Mouse (Mus musculus) hindbrain, embryonic 13.5 days (tissue): ENCODE data around the gene Tmem185a. TPM values are rescaled to one million over a fixed set of nuclear protein-coding genes. Genes with fewer than 3 reads are reported as not detected.
A peak's percentile ranks its signal among the peaks of the same experiment; 100 is the strongest.
"Not testable (repeated sequence)": the region's sequence is repeated elsewhere in the genome, so short reads cannot be mapped to it uniquely, and the experiment has no call there.

ENCODE experiments used
- ATAC-seq: fragments of 200-750 bp; cut with Nextera tagmentation; 2 replicates; pipeline ENCODE4 v1.8.0; 2017; ENCODE audit warnings: moderate TSS enrichment; ENCODE audit not compliant: low FRiP score
- H3K27ac ChIP-seq: fragments of 300-500 bp; sonication (generic); 2 replicates; pipeline ENCODE4 v1.5.1; 2015; ENCODE audit warnings: inconsistent platforms, mild to moderate bottlenecking, moderate library complexity
- H3K27me3 ChIP-seq: fragments of 300-500 bp; sonication (generic); 2 replicates; pipeline ENCODE4 v1.6.1; 2015; ENCODE audit warnings: mild to moderate bottlenecking, inconsistent platforms
- H3K36me3 ChIP-seq: fragments of 300-500 bp; sonication (generic); 2 replicates; pipeline ENCODE4 v1.6.1; 2015; ENCODE audit warnings: mild to moderate bottlenecking, inconsistent platforms
- H3K4me1 ChIP-seq: fragments of 300-500 bp; sonication (generic); replicated peaks from 2 replicates; pipeline ENCODE4 v1.6.1; 2015; ENCODE audit warnings: inconsistent platforms
- H3K4me2 ChIP-seq: fragments of 300-500 bp; sonication (generic); 2 replicates; pipeline ENCODE4 v1.6.1; 2015; ENCODE audit warnings: inconsistent platforms, mild to moderate bottlenecking, moderate library complexity
- H3K4me3 ChIP-seq: fragments of 300-500 bp; sonication (generic); 2 replicates; pipeline ENCODE4 v1.5.1; 2015; ENCODE audit warnings: mild to moderate bottlenecking, inconsistent platforms
- H3K9ac ChIP-seq: fragments of 300-500 bp; sonication (generic); 2 replicates; pipeline ENCODE4 v1.6.1; 2015; ENCODE audit warnings: mild to moderate bottlenecking, inconsistent platforms
- H3K9me3 ChIP-seq: fragments of 300-500 bp; sonication (generic); 2 replicates; pipeline ENCODE4 v1.6.1; 2016; ENCODE audit warnings: inconsistent platforms
- WGBS: fragments of 180-500 bp; shearing (Covaris S2); methylation state at CpG from one replicate; pipeline ENCODE4 v1.1.7; 2015; 5-methylcytosine and 5-hydroxymethylcytosine counted together
- polyA plus RNA-seq: library from polyadenylated mRNA; unstranded; fragments of >200 nt; fragmentation: Nextera tagmentation; extraction: Ambion mirVana; gene quantifications from 2 replicates; pipeline ENCODE4 v1.2.1, GENCODE M21; 2015

Gene Tmem185a
- 47.3 and 49.2 TPM in 2 replicates for polyA plus RNA-seq

DNA sequence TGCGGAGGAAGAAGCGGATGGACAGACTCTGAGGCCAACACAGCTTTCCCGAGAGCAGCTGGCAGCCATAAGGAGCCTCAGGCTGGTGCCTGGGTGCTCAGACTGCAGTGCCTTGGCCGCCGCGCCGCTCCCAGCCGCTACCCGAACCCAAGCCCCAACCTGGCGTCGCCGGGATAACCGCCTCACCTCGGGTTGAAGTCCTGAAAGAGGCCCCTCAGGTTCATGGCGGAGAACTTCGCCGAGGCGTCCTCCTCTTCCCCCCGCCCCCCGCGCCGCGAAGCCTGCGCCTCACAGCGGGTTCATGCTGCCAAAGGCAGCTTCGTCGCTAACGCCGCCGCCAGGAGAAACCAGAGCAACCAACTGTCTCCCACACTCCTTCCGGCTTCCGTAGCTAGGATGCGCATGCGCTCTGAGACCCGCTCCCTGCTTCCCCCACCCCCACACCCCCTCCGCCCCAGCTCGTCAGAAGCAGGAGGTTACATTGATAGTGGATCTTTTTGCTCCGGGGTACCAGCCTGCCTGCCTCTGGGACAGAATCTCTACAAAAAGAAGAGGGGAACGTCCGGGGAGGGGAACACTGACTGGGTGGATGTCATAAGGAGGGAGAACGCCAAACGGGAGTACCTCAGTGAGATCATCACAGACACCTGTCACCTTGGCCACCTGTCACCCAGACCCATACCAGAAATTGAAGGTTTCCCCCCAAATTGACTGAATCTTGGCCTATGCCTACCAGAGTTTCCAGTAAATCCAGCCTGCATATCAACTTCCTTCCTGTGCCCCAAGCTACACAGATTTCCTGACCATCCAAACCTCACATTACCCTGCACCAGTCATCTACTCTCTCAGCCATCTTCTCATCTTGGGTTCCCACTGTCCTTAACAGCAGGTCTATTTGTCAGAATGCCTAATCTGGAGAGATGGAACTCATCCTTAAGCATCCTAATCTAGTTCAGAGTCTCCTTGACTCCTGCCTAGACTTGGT, at the start of gene Tmem185a:
Gene Tmem185a (minus strand): TSS at position 389 of the 985 bp plus-strand sequence.
- WGBS: 22% methylated on average over 39 of the region's 42 CpGs
- Histone ChIP-seq H3K4me2 (peak within 1 kb of the TSS; percentile 58), H3K4me3 (peak within 1 kb of the TSS; percentile 54), H3K9me3 (no peaks in the 10 kb centered on the region), H3K27ac (peak within 1 kb of the TSS; percentile 86), H3K27me3 (no peaks in the 10 kb centered on the region), H3K9ac (peak within 1 kb of the TSS; percentile 74), H3K36me3 (no peaks in the 10 kb centered on the region), H3K4me1 (peaks cover 20% of the 10 kb centered on the region)
- peak; percentile 94 for ATAC-seq

DNA sequence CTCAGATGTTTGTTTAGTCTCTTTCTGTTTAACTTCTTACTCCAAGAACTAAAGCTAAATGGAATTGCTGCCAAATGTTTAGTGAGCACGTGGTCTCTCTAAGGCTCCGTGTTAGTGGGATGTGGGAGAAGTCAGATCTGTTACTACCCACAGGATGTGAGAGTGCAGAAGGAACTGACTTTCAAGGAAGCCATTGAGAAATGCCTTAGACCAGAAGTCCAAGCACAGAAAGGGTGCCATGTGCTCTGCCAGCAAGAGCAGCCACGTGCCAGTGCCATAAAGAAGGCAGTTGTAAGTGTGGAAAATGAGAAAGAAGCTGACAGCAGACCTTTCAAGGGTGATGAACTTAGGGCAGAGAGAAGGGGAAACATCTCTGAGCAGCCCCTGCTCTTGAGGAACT, 37.4 kb upstream of the Tmem185a start:
- H3K4me2 ChIP-seq, H3K9ac ChIP-seq, H3K27ac ChIP-seq, H3K27me3 ChIP-seq, H3K4me3 ChIP-seq, H3K9me3 ChIP-seq, H3K4me1 ChIP-seq, ATAC-seq, H3K36me3 ChIP-seq: not testable (repeated sequence)
- WGBS: 92% methylated on average over 3 of the region's 3 CpGs

DNA sequence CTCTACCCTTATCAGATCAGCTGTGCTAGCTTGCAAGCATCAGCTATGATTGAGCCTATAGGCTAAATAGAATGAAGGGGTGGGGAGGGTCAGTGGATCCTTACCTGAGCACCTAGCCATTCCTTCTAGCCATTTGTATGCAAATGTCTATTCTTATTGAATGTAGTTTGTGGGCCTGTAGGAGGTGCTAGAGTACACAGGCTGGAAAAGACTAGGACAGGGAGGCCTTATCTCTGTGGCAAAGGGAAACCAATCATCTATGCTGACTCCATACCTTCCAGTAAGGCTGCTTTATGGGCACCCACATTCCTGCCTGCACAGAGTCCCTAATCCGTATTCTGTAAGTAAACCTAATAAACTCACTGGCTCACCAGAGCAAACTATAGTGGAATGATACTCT, 10.3 kb upstream of the Tmem185a start:
- not testable (repeated sequence) for H3K9ac ChIP-seq, H3K36me3 ChIP-seq, H3K4me2 ChIP-seq, H3K27me3 ChIP-seq, H3K9me3 ChIP-seq, H3K4me3 ChIP-seq, H3K4me1 ChIP-seq, ATAC-seq, H3K27ac ChIP-seq
- WGBS: no CpG with 5 or more reads among the region's 1 CpGs

DNA sequence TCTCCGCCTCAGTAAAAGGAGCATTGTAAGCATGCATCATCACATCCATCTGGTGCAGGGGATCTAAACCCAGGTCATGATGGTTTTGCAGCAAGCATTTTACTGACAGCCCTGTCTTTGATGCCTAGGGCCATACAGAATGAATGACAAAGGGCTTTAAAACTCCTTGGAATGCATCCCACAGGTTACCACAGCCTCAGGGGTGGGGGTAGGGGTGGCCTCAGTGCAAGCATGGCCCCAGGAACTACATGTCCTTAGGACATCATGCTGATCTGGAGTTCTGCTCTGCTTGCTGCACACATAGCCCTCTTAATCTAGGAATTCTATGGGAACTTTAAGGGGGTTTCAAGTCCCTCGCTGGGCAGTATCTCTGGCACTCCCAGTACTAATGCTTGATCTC, 5.2 kb upstream of the Tmem185a start:
- H3K4me3 ChIP-seq: no peak overlapping the region
- no peak overlapping the region for H3K27ac ChIP-seq
- no peaks in the 10 kb centered on the region for H3K27me3 ChIP-seq
- H3K4me1 ChIP-seq: no peaks in the 10 kb centered on the region; the same call in 1 of the 2 replicates
- H3K9ac ChIP-seq: no peak overlapping the region
- no peak for ATAC-seq
- no peak overlapping the region for H3K4me2 ChIP-seq
- H3K36me3 ChIP-seq: no peaks in the 10 kb centered on the region
- no peaks in the 10 kb centered on the region for H3K9me3 ChIP-seq
- WGBS: 50% methylated on average over 2 of the region's 2 CpGs

DNA sequence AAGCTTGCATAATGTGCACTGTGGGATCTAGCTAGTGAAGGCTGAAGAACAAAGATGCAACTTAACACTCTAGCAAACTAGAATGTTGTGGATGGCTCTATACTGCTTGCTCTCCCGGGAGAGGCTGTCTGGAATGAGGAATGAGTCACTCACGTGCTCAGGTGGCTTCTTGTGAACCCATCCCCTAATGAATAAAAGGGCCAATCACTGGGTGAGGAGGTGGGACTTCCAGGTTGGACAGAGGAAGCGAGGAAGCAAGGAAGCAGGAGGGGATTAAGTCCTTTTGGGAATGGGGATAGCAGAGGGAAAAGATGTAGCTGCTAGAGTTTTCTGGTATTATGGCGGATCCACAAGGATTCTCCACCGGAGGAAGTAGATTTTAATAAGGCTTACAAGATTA, 1.7 kb upstream of the Tmem185a start:
- ATAC-seq: no peak
- Histone ChIP-seq H3K4me2 (no peak overlapping the region), H3K27me3 (no peaks in the 10 kb centered on the region), H3K36me3 (no peaks in the 10 kb centered on the region), H3K27ac (no peak overlapping the region), H3K9me3 (no peaks in the 10 kb centered on the region), H3K4me1 (peaks cover 20% of the 10 kb centered on the region), H3K9ac (no peak overlapping the region), H3K4me3 (no peak overlapping the region)
- WGBS: 57% methylated on average over 5 of the region's 5 CpGs

DNA sequence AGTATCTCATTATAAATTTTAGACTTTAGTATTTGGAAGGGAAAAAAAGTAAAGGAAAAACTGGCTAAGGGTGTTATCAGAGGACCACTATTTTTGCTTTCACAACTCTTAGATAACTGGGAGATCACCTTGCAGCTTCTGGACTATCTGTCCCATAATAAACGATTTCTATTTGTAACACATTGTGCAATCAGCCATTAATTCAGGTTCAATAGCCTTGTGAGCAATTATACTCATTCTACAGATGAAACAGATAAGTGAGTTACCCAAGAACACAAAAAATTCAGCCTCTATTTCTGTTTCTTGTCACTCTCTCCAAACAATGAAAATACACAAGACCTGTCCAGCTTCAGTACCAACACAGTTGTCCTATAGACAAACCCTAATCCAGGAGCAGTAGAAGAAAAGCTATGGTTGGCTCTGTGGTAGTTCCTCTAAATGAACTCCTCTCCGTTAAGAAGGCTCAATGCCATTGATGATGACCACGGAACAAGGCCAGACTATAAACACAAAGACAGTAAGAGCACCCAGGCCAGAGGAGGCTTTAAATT, 1.7 kb downstream of the Tmem185a start:
- Histone ChIP-seq H3K27ac (no peak overlapping the region), H3K27me3 (no peaks in the 10 kb centered on the region), H3K4me3 (peak overlapping the region; percentile 54), H3K9ac (peak overlapping the region; percentile 74), H3K4me2 (peak overlapping the region; percentile 58), H3K36me3 (no peaks in the 10 kb centered on the region), H3K9me3 (no peaks in the 10 kb centered on the region), H3K4me1 (peaks cover 20% of the 10 kb centered on the region)
- no peak for ATAC-seq
- WGBS: 77% methylated on average over 3 of the region's 3 CpGs

GRCm38 (mm10) chrX:70466897-70467296, 10.1 kb downstream of the Tmem185a start:
- ATAC-seq: no peak
- Histone ChIP-seq H3K27ac (no peak overlapping the region), H3K4me3 (no peak overlapping the region)

GRCm38 (mm10) chrX:70465489-70465888, 11.5 kb downstream of the Tmem185a start:
- WGBS: 67% methylated on average over 2 of the region's 2 CpGs
- ATAC-seq: no peak

More at GRCm38 (mm10) chrX:70466897-70467296, 10.1 kb downstream of the Tmem185a start:
- Histone ChIP-seq H3K36me3 (peaks cover 15% of the 10 kb centered on the region), H3K9ac (no peak overlapping the region), H3K9me3 (no peaks in the 10 kb centered on the region), H3K4me2 (no peak overlapping the region), H3K4me1 (no peaks in the 10 kb centered on the region), H3K27me3 (no peaks in the 10 kb centered on the region)
- WGBS: 68% methylated on average over 1 of the region's 1 CpGs

GRCm38 (mm10) chrX:70463621-70464020, 13.4 kb downstream of the Tmem185a start:
- Histone ChIP-seq H3K27ac (no peak overlapping the region), H3K4me2 (no peak overlapping the region), H3K4me1 (no peaks in the 10 kb centered on the region), H3K9me3 (no peaks in the 10 kb centered on the region), H3K36me3 (peaks cover 36% of the 10 kb centered on the region), H3K9ac (no peak overlapping the region), H3K27me3 (no peaks in the 10 kb centered on the region), H3K4me3 (no peak overlapping the region)
- WGBS: 91% methylated on average over 5 of the region's 5 CpGs
- no peak for ATAC-seq

More at GRCm38 (mm10) chrX:70465489-70465888, 11.5 kb downstream of the Tmem185a start:
- no peak overlapping the region for H3K4me2 ChIP-seq
- H3K4me1 ChIP-seq: no peaks in the 10 kb centered on the region
- H3K4me3 ChIP-seq: no peak overlapping the region
- H3K36me3 ChIP-seq: peaks cover 28% of the 10 kb centered on the region
- no peak overlapping the region for H3K9ac ChIP-seq
- no peak overlapping the region for H3K27ac ChIP-seq
- H3K27me3 ChIP-seq: no peaks in the 10 kb centered on the region
- H3K9me3 ChIP-seq: no peaks in the 10 kb centered on the region

DNA sequence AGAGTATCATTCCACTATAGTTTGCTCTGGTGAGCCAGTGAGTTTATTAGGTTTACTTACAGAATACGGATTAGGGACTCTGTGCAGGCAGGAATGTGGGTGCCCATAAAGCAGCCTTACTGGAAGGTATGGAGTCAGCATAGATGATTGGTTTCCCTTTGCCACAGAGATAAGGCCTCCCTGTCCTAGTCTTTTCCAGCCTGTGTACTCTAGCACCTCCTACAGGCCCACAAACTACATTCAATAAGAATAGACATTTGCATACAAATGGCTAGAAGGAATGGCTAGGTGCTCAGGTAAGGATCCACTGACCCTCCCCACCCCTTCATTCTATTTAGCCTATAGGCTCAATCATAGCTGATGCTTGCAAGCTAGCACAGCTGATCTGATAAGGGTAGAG, 24.6 kb downstream of the Tmem185a start:
- not testable (repeated sequence) for H3K27ac ChIP-seq, H3K4me3 ChIP-seq, H3K9ac ChIP-seq, ATAC-seq, H3K4me1 ChIP-seq, H3K27me3 ChIP-seq, H3K9me3 ChIP-seq, H3K4me2 ChIP-seq, H3K36me3 ChIP-seq
- no CpG with 5 or more reads among the region's 1 CpGs for WGBS

DNA sequence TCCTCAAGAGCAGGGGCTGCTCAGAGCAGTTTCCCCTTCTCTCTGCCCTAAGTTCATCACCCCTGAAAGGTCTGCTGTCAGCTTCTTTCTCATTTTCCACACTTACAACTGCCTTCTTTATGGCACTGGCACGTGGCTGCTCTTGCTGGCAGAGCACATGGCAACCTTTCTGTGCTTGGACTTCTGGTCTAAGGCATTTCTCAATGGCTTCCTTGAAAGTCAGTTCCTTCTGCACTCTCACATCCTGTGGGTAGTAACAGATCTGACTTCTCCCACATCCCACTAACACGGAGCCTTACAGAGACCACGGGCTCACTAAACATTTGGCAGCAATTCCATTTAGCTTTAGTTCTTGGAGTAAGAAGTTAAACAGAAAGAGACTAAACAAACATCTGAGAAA, 51.5 kb downstream of the Tmem185a start:
- not testable (repeated sequence) for ATAC-seq, H3K4me1 ChIP-seq, H3K9me3 ChIP-seq, H3K4me3 ChIP-seq, H3K9ac ChIP-seq, H3K27ac ChIP-seq, H3K27me3 ChIP-seq, H3K4me2 ChIP-seq, H3K36me3 ChIP-seq
- WGBS: 88% methylated on average over 3 of the region's 3 CpGs
